ENCODE assay signal across 8 mouse cellular contexts in the genomic region with DNA sequence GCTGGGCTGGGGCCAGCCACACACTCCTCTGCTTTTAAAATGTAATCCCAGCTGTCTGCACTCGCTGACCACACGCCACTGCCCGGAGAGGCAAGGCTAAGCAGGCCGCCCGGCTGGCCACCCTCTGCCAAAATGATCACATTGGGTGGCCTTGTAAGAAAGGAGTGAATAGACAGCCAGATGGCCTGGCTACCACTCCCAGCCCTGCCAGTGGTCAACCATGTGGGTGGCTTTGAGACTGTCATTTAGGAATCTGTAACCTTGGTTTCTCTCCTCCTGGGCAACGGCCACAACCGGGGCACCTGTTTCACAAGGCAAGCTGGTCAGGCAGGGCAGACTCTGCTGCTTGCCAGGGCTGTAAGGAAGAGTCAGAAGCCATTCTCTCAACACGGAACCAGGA. TPM values are rescaled to one million over a fixed set of nuclear protein-coding genes. Genes with fewer than 3 reads are reported as not detected.
DNase-seq lines count a peak whose midpoint lies in the region; ATAC-seq and TF ChIP-seq lines count a peak whose summit lies in the region.
"Had no signal": no experiment of that assay in that cellular context is flagged by ENCODE, and none has a peak within 500 bp of the region (broad histone marks: within the 10 kb centered on the region; RNA-seq: fewer than 3 reads in every experiment).

No protein-coding gene starts in this region.

- H3K9ac ChIP-seq in lung, embryonic 14.5 days: no peak overlapping the region; the same call in 1 of the 2 replicates
- H3K9ac ChIP-seq in kidney, embryonic 15.5 days: no peak overlapping the region
- H3K9ac ChIP-seq: midbrain, embryonic 12.5 days had no signal

- 56% methylated on average over 8 of the region's 8 CpGs for WGBS in lung, embryonic 14.5 days
- WGBS in embryonic facial prominence, embryonic 10.5 days: 82% methylated on average over 8 of the region's 8 CpGs
- WGBS in kidney, embryonic 15.5 days: 41% methylated on average over 8 of the region's 8 CpGs

- peaks cover 30% of the 10 kb centered on the region for H3K4me1 ChIP-seq in lung, embryonic 14.5 days (ENCODE audit: insufficient read depth)
- peaks cover 80% of the 10 kb centered on the region for H3K4me1 ChIP-seq in embryonic facial prominence, embryonic 10.5 days
- H3K4me1 ChIP-seq in kidney, embryonic 15.5 days: peaks cover 92% of the 10 kb centered on the region

- no peak for ATAC-seq in lung, embryonic 14.5 days (ENCODE audit: insufficient read depth)
- no peak for ATAC-seq in kidney, embryonic 15.5 days (replicated peaks; ENCODE audit: low FRiP score)

- H3K9me3 ChIP-seq in lung, embryonic 14.5 days (ENCODE audit: low read depth, low read length): no peaks in the 10 kb centered on the region
- H3K9me3 ChIP-seq in embryonic facial prominence, embryonic 10.5 days: no peaks in the 10 kb centered on the region
- H3K9me3 ChIP-seq in kidney, embryonic 15.5 days (replicated peaks): no peaks in the 10 kb centered on the region
- H3K9me3 ChIP-seq: midbrain, embryonic 12.5 days had no signal

- H3K4me2 ChIP-seq in lung, embryonic 14.5 days: no peak overlapping the region
- H3K4me2 ChIP-seq in kidney, embryonic 15.5 days: no peak overlapping the region
- H3K4me2 ChIP-seq: midbrain, embryonic 12.5 days had no signal

- no peak for TF ChIP-seq CTCF in lung, embryonic 14.5 days (IDR thresholded peaks at IDR 0.05; ENCODE audit: low read depth)

- peak; percentile 38 for DNase-seq in lung, embryonic 14.5 days
- no peak for DNase-seq in lung, postnatal 25 days (ENCODE audit: low spot score)
- peak; percentile 72 to 84 for DNase-seq in adrenal gland, postnatal 36 days
- no peak for DNase-seq in embryonic facial prominence, embryonic 10.5 days (ENCODE audit: low spot score)
- no peak for DNase-seq in neural tube, embryonic 10.5 days (ENCODE audit: extremely low spot score, low spot score)
- no peak for DNase-seq in layer of hippocampus, adult 8-10 months (ENCODE audit: low spot score in 2 of 2)

- no peak overlapping the region for H3K27ac ChIP-seq in lung, embryonic 14.5 days (ENCODE audit: low read depth)
- peak overlapping the region; percentile 52; the same call in 1 of the 2 replicates for H3K27ac ChIP-seq in embryonic facial prominence, embryonic 10.5 days (replicated peaks)
- H3K27ac ChIP-seq in kidney, embryonic 15.5 days: peak overlapping the region; percentile 75
- H3K27ac ChIP-seq: midbrain, embryonic 12.5 days had no signal

- no peak overlapping the region for H3K4me3 ChIP-seq in lung, embryonic 14.5 days (ENCODE audit: low read depth, low read length)
- no peak overlapping the region for H3K4me3 ChIP-seq in embryonic facial prominence, embryonic 10.5 days
- no peak overlapping the region for H3K4me3 ChIP-seq in kidney, embryonic 15.5 days (replicated peaks)
- H3K4me3 ChIP-seq: midbrain, embryonic 12.5 days had no signal

- no peaks in the 10 kb centered on the region for H3K36me3 ChIP-seq in lung, embryonic 14.5 days (ENCODE audit: insufficient read depth)
- no peaks in the 10 kb centered on the region for H3K36me3 ChIP-seq in embryonic facial prominence, embryonic 10.5 days (replicated peaks)
- no peaks in the 10 kb centered on the region for H3K36me3 ChIP-seq in kidney, embryonic 15.5 days
- H3K36me3 ChIP-seq: midbrain, embryonic 12.5 days had no signal

- H3K27me3 ChIP-seq in lung, embryonic 14.5 days (ENCODE audit: insufficient read depth, low read length): no peaks in the 10 kb centered on the region
- no peaks in the 10 kb centered on the region for H3K27me3 ChIP-seq in embryonic facial prominence, embryonic 10.5 days (replicated peaks; ENCODE audit: low read depth, poor library complexity, severe bottlenecking)
- H3K27me3 ChIP-seq in kidney, embryonic 15.5 days: no peaks in the 10 kb centered on the region

RNA-seq across cellular contexts. Expression of a gene that starts 13.9 kb away (rescaled TPM):
- polyA plus RNA-seq in lung, embryonic 14.5 days (2014; fragmentation: Nextera tagmentation; extraction: Ambion mirVana): 4.4 and 4.8 TPM in 2 replicates
- total RNA-seq in adrenal gland, postnatal 36 days (2021): 10 to 100 TPM; 43.5 to 58.3 TPM
- 2.9 and 3.5 TPM in 2 replicates for polyA plus RNA-seq in embryonic facial prominence, embryonic 10.5 days (2016; fragmentation: Nextera tagmentation; extraction: Ambion mirVana)
- 5.5 and 7.1 TPM in 2 replicates for polyA plus RNA-seq in kidney, embryonic 15.5 days (2015; fragmentation: Nextera tagmentation; extraction: Ambion mirVana)
- total RNA-seq in layer of hippocampus, adult 8-10 months (2022): 10 to 100 TPM; 23.7 to 29.5 (median 26.6) TPM

Comparison
In these comparisons a context has a peak if more than half of its experiments do, and no peak if none do; other contexts are left out.
1. DNase-seq: peak in lung, embryonic 14.5 days (single experiment) and adrenal gland, postnatal 36 days (2 of 2); none in lung, postnatal 25 days (single experiment), embryonic facial prominence, embryonic 10.5 days (single experiment), neural tube, embryonic 10.5 days (single experiment) and layer of hippocampus, adult 8-10 months (0 of 2).